Mouse (Mus musculus) thymus, adult 2 months (tissue): ENCODE results near the gene Tenm4.

Source experiments
- CTCF ChIP-seq: fragments of 200-500 bp; IDR thresholded peaks from 2 replicates; pipeline ENCODE4 v1.5.1; 2012; ENCODE audit warnings: mild to moderate bottlenecking, control low read depth, low read length, moderate library complexity, borderline replicate concordance; ENCODE audit not compliant: control insufficient read depth, poor library complexity, insufficient read depth; ENCODE audit errors: extremely low read depth
- POLR2A ChIP-seq: fragments of 200-500 bp; IDR thresholded peaks from 2 replicates; pipeline ENCODE4 v1.6.1; 2012; ENCODE audit warnings: mild to moderate bottlenecking, low read length, control low read depth, moderate library complexity; ENCODE audit not compliant: control insufficient read depth, poor library complexity, insufficient read depth; ENCODE audit errors: extremely low read depth

GRCm38 (mm10) chr7:96761151-96761550 lies 590.1 kb downstream of the Tenm4 start:
- TF ChIP-seq CTCF = no peak
- TF ChIP-seq POLR2A = no peak
